In the genomic region with DNA sequence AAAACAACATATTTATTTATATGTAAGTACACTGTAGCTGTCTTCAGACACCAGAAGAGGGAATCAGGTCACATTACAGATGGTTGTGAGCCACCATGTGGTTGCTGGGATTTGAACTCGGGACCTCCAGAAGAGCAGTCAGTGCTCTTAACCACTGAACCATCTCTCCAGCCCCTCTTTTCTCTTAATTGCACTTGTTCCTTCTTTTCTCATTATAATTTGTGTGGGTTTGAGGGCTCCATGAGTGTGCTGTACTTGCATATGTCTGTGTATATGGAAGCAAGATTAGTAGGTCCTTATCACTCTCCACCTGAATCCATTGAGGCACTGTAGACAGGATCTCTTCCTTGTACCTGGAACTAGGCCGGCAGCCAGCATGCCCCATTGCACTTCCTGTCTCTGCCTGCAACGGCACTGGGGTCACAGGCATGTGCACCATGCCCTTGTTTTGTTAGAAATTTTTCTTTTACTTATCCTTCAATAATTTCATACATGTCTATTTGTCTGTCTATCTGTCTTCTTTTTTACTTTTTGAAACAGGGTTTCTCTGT, we compare ENCODE assay signal across 21 mouse cellular contexts. TPM values are rescaled to one million over a fixed set of nuclear protein-coding genes. Genes with fewer than 3 reads are reported as not detected.
DNase-seq lines count a peak whose midpoint lies in the region; ATAC-seq lines count a peak whose summit lies in the region.
"Had no signal": no experiment of that assay in that cellular context is flagged by ENCODE, and none has a peak within 500 bp of the region (broad histone marks: within the 10 kb centered on the region; RNA-seq: fewer than 3 reads in every experiment).

No protein-coding gene starts in this region.

- H3K4me2 ChIP-seq in intestine, embryonic 14.5 days (ENCODE audit: low read length): no peak overlapping the region
- no peak overlapping the region for H3K4me2 ChIP-seq in intestine, embryonic 16.5 days (ENCODE audit: low read depth, low read length)
- no peak overlapping the region for H3K4me2 ChIP-seq in forebrain, embryonic 15.5 days (replicated peaks)
- H3K4me2 ChIP-seq: embryonic facial prominence, embryonic 12.5 days; forebrain, embryonic 13.5 days had no signal

- DNase-seq in CD4-positive, CD25-positive, alpha-beta regulatory T cell, adult 2 months (ENCODE audit: low read depth, low spot score): peak; percentile 14
- DNase-seq in intestine, embryonic 14.5 days (ENCODE audit: low spot score): peak; percentile 38
- DNase-seq in thymus, postnatal 4 days: peak; percentile 15
- DNase-seq in thymus, postnatal 25 days: no peak
- peak; percentile 12 for DNase-seq in splenic B cell, adult 2 months (ENCODE audit: low read depth, low spot score)
- DNase-seq: adrenal gland, adult 2 months; adrenal gland, postnatal 10 days; adrenal gland, postnatal 25 days; cerebellum, adult 11 months; cerebellum, adult 18-20 months; cerebellum, adult 9-10 months; cerebellum, postnatal 25 days had no signal

- no peaks in the 10 kb centered on the region for H3K9me3 ChIP-seq in intestine, embryonic 14.5 days (ENCODE audit: control insufficient read depth, low read length)
- H3K9me3 ChIP-seq in intestine, embryonic 16.5 days (ENCODE audit: control insufficient read depth, low read length): no peaks in the 10 kb centered on the region
- H3K9me3 ChIP-seq in forebrain, embryonic 15.5 days: no peaks in the 10 kb centered on the region
- H3K9me3 ChIP-seq: embryonic facial prominence, embryonic 10.5 days; embryonic facial prominence, embryonic 12.5 days; forebrain, embryonic 13.5 days; G1E had no signal

- H3K36me3 ChIP-seq in intestine, embryonic 14.5 days (ENCODE audit: control insufficient read depth, insufficient read depth, low read length): no peaks in the 10 kb centered on the region
- H3K36me3 ChIP-seq in intestine, embryonic 16.5 days (ENCODE audit: control insufficient read depth, insufficient read depth, low read length): no peaks in the 10 kb centered on the region
- H3K36me3 ChIP-seq in splenic B cell, adult 2 months (ENCODE audit: control insufficient read depth, insufficient read depth, low read length, poor library complexity, severe bottlenecking): no peaks in the 10 kb centered on the region
- H3K36me3 ChIP-seq in forebrain, embryonic 15.5 days: no peaks in the 10 kb centered on the region
- H3K36me3 ChIP-seq: embryonic facial prominence, embryonic 12.5 days had no signal

- no peak for ATAC-seq in CD4-positive, CD25-positive, alpha-beta regulatory T cell, adult 4 months
- no peak for ATAC-seq in intestine, embryonic 14.5 days (replicated peaks; ENCODE audit: low FRiP score, low TSS enrichment, low read depth)
- no peak for ATAC-seq in intestine, embryonic 16.5 days
- no peak for ATAC-seq in forebrain, embryonic 15.5 days (replicated peaks)
- ATAC-seq: forebrain, embryonic 13.5 days; forebrain, embryonic 16.5 days had no signal

- H3K27me3 ChIP-seq in intestine, embryonic 14.5 days (replicated peaks; ENCODE audit: control insufficient read depth, insufficient read depth, low read length): no peaks in the 10 kb centered on the region
- no peaks in the 10 kb centered on the region for H3K27me3 ChIP-seq in intestine, embryonic 16.5 days (replicated peaks; ENCODE audit: control insufficient read depth, insufficient read depth, low read length)
- no peaks in the 10 kb centered on the region for H3K27me3 ChIP-seq in splenic B cell, adult 2 months (ENCODE audit: control insufficient read depth, insufficient read depth, low read length, poor library complexity, severe bottlenecking)
- no peaks in the 10 kb centered on the region for H3K27me3 ChIP-seq in forebrain, embryonic 15.5 days
- H3K27me3 ChIP-seq: CH12.LX; embryonic facial prominence, embryonic 12.5 days; forebrain, embryonic 13.5 days had no signal

- 85% methylated on average over 3 of the region's 3 CpGs for WGBS in intestine, embryonic 14.5 days
- 80% methylated on average over 3 of the region's 3 CpGs for WGBS in intestine, embryonic 16.5 days
- 88% methylated on average over 3 of the region's 3 CpGs for WGBS in forebrain, embryonic 15.5 days

- no peak overlapping the region for H3K4me3 ChIP-seq in intestine, embryonic 14.5 days (ENCODE audit: low read depth, low read length)
- no peak overlapping the region for H3K4me3 ChIP-seq in intestine, embryonic 16.5 days (ENCODE audit: low read length)
- no peak overlapping the region for H3K4me3 ChIP-seq in forebrain, embryonic 15.5 days
- H3K4me3 ChIP-seq: embryonic facial prominence, embryonic 10.5 days; embryonic facial prominence, embryonic 12.5 days; forebrain, embryonic 13.5 days had no signal

- peaks cover 15% of the 10 kb centered on the region for H3K4me1 ChIP-seq in intestine, embryonic 14.5 days (replicated peaks; ENCODE audit: control insufficient read depth, insufficient read depth, low read length)
- peaks cover 4% of the 10 kb centered on the region for H3K4me1 ChIP-seq in intestine, embryonic 16.5 days (ENCODE audit: control insufficient read depth, insufficient read depth, low read length)
- H3K4me1 ChIP-seq in forebrain, embryonic 15.5 days: peaks cover 24% of the 10 kb centered on the region

- no peak overlapping the region for H3K9ac ChIP-seq in intestine, embryonic 14.5 days (ENCODE audit: low read length)
- H3K9ac ChIP-seq in intestine, embryonic 16.5 days (ENCODE audit: low read depth, low read length): no peak overlapping the region
- H3K9ac ChIP-seq in forebrain, embryonic 15.5 days (replicated peaks): no peak overlapping the region
- H3K9ac ChIP-seq: embryonic facial prominence, embryonic 12.5 days; forebrain, embryonic 13.5 days had no signal

- no peak overlapping the region for H3K27ac ChIP-seq in intestine, embryonic 14.5 days (ENCODE audit: low read depth)
- H3K27ac ChIP-seq in intestine, embryonic 16.5 days (ENCODE audit: low read length): no peak overlapping the region
- H3K27ac ChIP-seq in forebrain, embryonic 15.5 days (replicated peaks): no peak overlapping the region
- H3K27ac ChIP-seq: embryonic facial prominence, embryonic 10.5 days; embryonic facial prominence, embryonic 12.5 days; forebrain, embryonic 13.5 days had no signal

RNA-seq across cellular contexts. Expression of a gene that starts 2.7 kb away (rescaled TPM):
- 100 to 1,000 TPM; 182 to 206 TPM for polyA plus RNA-seq in CD4-positive, CD25-positive, alpha-beta regulatory T cell, adult 4 months (2017; shearing (Covaris generic))
- polyA plus RNA-seq in intestine, embryonic 14.5 days (2014; fragmentation: Nextera tagmentation; extraction: Ambion mirVana): 246 and 259 TPM in 2 replicates
- polyA plus RNA-seq in intestine, embryonic 16.5 days (2015; fragmentation: Nextera tagmentation; extraction: Ambion mirVana): 347 and 362 TPM in 2 replicates
- polyA plus RNA-seq in forebrain, embryonic 15.5 days (2015; fragmentation: Nextera tagmentation; extraction: Ambion mirVana): 241 and 250 TPM in 2 replicates

RNA-seq across cellular contexts. Expression of a gene that starts 26.1 kb away (rescaled TPM):
- not detected for polyA plus RNA-seq in CD4-positive, CD25-positive, alpha-beta regulatory T cell, adult 4 months (2017; shearing (Covaris generic))
- 0.27 TPM in 2 replicates for polyA plus RNA-seq in intestine, embryonic 14.5 days (2014; fragmentation: Nextera tagmentation; extraction: Ambion mirVana)
- polyA plus RNA-seq in intestine, embryonic 16.5 days (2015; fragmentation: Nextera tagmentation; extraction: Ambion mirVana): 0.20 and 0.21 TPM in 2 replicates
- polyA plus RNA-seq in forebrain, embryonic 15.5 days (2015; fragmentation: Nextera tagmentation; extraction: Ambion mirVana): 1.2 and 1.9 TPM in 2 replicates
- polyA plus RNA-seq: adrenal gland, adult 2 months; G1E had no signal

RNA-seq across cellular contexts. Expression of a gene that starts 36.0 kb away (rescaled TPM):
- 1 to 10 TPM; 3.9 to 6.4 TPM for polyA plus RNA-seq in CD4-positive, CD25-positive, alpha-beta regulatory T cell, adult 4 months (2017; shearing (Covaris generic))
- 8.5 and 9.1 TPM in 2 replicates for polyA plus RNA-seq in intestine, embryonic 14.5 days (2014; fragmentation: Nextera tagmentation; extraction: Ambion mirVana)
- 2.9 and 3.0 TPM in 2 replicates for polyA plus RNA-seq in intestine, embryonic 16.5 days (2015; fragmentation: Nextera tagmentation; extraction: Ambion mirVana)
- 3.8 and 4.6 TPM in 2 replicates for polyA plus RNA-seq in forebrain, embryonic 15.5 days (2015; fragmentation: Nextera tagmentation; extraction: Ambion mirVana)

RNA-seq across cellular contexts. Expression of a gene that starts 48.6 kb away (rescaled TPM):
- 100 to 1,000 TPM; 195 to 207 TPM for polyA plus RNA-seq in CD4-positive, CD25-positive, alpha-beta regulatory T cell, adult 4 months (2017; shearing (Covaris generic))
- polyA plus RNA-seq in intestine, embryonic 14.5 days (2014; fragmentation: Nextera tagmentation; extraction: Ambion mirVana): 411 and 475 TPM in 2 replicates
- polyA plus RNA-seq in intestine, embryonic 16.5 days (2015; fragmentation: Nextera tagmentation; extraction: Ambion mirVana): 243 and 262 TPM in 2 replicates
- polyA plus RNA-seq in forebrain, embryonic 15.5 days (2015; fragmentation: Nextera tagmentation; extraction: Ambion mirVana): 664 and 668 TPM in 2 replicates
